Mouse (Mus musculus) limb, embryonic 12.5 days (tissue): ENCODE measurements around the gene Hoxa11. TPM values are rescaled to one million over a fixed set of nuclear protein-coding genes. Genes with fewer than 3 reads are reported as not detected.

Source experiments
- ATAC-seq: fragments of 200-750 bp; cut with Nextera tagmentation; 2 replicates; pipeline ENCODE4 v1.8.0; 2017; ENCODE audit warnings: low read depth, moderate TSS enrichment; ENCODE audit not compliant: insufficient number of reproducible peaks, insufficient read depth, low FRiP score, low TSS enrichment
- H3K27ac ChIP-seq: fragments of 300-500 bp; sonication (generic); 2 replicates; pipeline ENCODE4 v1.5.1; 2016; ENCODE audit warnings: mild to moderate bottlenecking, moderate library complexity
- H3K27me3 ChIP-seq: fragments of 300-500 bp; sonication (generic); 2 replicates; pipeline ENCODE4 v1.6.1; 2016; ENCODE audit warnings: mild to moderate bottlenecking, moderate library complexity
- H3K36me3 ChIP-seq: fragments of 300-500 bp; sonication (generic); 2 replicates; pipeline ENCODE4 v1.6.1; 2016; ENCODE audit warnings: mild to moderate bottlenecking, moderate library complexity
- H3K4me1 ChIP-seq: fragments of 300-500 bp; sonication (generic); replicated peaks from 2 replicates; pipeline ENCODE4 v1.6.1; 2016
- H3K4me2 ChIP-seq: fragments of 300-500 bp; sonication (generic); 2 replicates; pipeline ENCODE4 v1.6.1; 2016; ENCODE audit warnings: mild to moderate bottlenecking, moderate library complexity
- H3K4me3 ChIP-seq: fragments of 300-500 bp; sonication (generic); replicated peaks from 2 replicates; pipeline ENCODE4 v1.5.1; 2016; ENCODE audit warnings: mild to moderate bottlenecking
- H3K9ac ChIP-seq: fragments of 300-500 bp; sonication (generic); replicated peaks from 2 replicates; pipeline ENCODE4 v1.6.1; 2016; ENCODE audit warnings: mild to moderate bottlenecking, moderate library complexity
- H3K9me3 ChIP-seq: fragments of 300-500 bp; sonication (generic); 2 replicates; pipeline ENCODE4 v1.6.1; 2016; ENCODE audit warnings: mild to moderate bottlenecking, moderate library complexity
- WGBS: fragments of 180-500 bp; shearing (Covaris S2); methylation state at CpG from one replicate; pipeline ENCODE4 v1.1.7; 2016; 5-methylcytosine and 5-hydroxymethylcytosine counted together
- polyA plus RNA-seq: library from polyadenylated mRNA; unstranded; fragments of >200 nt; fragmentation: Nextera tagmentation; extraction: Ambion mirVana; gene quantifications from 2 replicates; pipeline ENCODE4 v1.2.1, GENCODE M21; 2016

Hoxa11 gene
- polyA plus RNA-seq, 1 experiment from 2014 or later: 96.8 TPM

GRCm38 (mm10) chr6:52230516-52231165 lies 15.0 kb downstream of the Hoxa11 start, which contains the start of gene Hoxa9:
Gene Hoxa9 (minus strand): TSS chr6:52231089.
- Histone ChIP-seq H3K27me3 (no peaks in the 10 kb centered on the region; the same call in 1 of the 2 replicates), H3K36me3 (peaks cover 51% of the 10 kb centered on the region), H3K4me3 (peak within 1 kb of the TSS; percentile 99), H3K4me1 (peaks cover 14% of the 10 kb centered on the region), H3K4me2 (peak within 1 kb of the TSS; percentile 96), H3K27ac (peak within 1 kb of the TSS; percentile 100), H3K9ac (peak within 1 kb of the TSS; percentile 100), H3K9me3 (no peaks in the 10 kb centered on the region)
- under 1% methylated on average over 23 of the region's 36 CpGs for WGBS
- peak; percentile 46 for ATAC-seq

GRCm38 (mm10) chr6:52229558-52230416 lies 15.8 kb downstream of the Hoxa11 start:
- no peaks in the 10 kb centered on the region for H3K9me3 ChIP-seq
- under 1% methylated on average over 44 of the region's 44 CpGs for WGBS
- peak overlapping the region; percentile 100 for H3K9ac ChIP-seq
- H3K4me1 ChIP-seq: peaks cover 7% of the 10 kb centered on the region; the same call in 1 of the 2 replicates
- peaks cover 53% of the 10 kb centered on the region for H3K36me3 ChIP-seq
- H3K27ac ChIP-seq: peak overlapping the region; percentile 100
- ATAC-seq: no peak
- H3K4me3 ChIP-seq: peak overlapping the region; percentile 78
- H3K4me2 ChIP-seq: peak overlapping the region; percentile 96
- no peaks in the 10 kb centered on the region for H3K27me3 ChIP-seq

DNA sequence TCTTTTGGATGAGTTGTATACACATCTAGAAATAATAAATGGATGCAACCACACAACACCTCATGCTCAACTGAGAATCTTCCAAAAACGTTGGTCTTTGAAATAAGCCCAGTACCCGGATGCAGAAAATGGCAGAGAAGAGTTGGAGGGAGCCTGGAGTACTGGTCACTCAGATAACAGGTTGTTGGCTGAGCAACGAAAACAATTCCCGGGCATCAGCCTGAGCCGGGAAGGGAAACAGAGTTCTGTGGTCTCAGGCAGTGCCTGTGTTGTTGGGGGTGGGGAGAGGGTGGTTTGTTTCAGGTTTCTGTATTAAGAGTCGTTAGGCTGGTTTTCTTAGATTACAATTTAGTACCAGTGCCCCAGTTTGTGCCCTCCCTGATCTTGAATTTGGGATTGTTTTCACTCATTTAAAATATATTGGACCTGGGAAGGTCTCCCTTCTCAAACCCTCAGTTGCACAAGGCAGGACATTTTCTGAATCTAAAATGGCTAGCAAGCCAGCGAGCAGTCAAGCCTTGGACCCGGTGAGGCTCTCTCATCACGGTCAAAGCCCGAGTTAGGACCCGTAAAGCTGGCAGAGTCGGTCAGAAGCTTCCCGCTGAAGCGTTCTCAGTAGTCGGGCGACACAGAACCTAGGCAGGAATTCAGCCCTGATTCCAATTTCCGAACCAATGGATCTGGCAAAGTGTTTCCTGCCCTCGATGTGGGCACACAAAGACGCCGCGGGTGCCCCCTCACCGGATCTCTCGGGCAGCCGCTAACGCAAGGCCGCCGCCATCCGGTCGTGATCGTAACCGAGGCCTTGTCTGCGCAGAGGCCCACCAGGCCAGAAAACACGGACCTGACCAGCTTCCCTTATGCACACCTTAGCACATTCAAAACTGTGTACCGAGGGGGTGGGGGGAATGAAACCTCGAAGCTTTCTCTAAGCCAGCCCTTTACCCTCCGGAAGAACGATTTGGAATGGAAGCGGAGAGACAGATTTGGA lies 16.8 kb downstream of the Hoxa11 start:
- Histone ChIP-seq H3K4me3 (peak overlapping the region; percentile 78), H3K4me2 (peak overlapping the region; percentile 96), H3K27me3 (no peaks in the 10 kb centered on the region), H3K36me3 (peaks cover 53% of the 10 kb centered on the region), H3K9me3 (no peaks in the 10 kb centered on the region), H3K4me1 (peaks cover 7% of the 10 kb centered on the region; the same call in 1 of the 2 replicates), H3K27ac (peak overlapping the region; percentile 100), H3K9ac (peak overlapping the region; percentile 100)
- no peak for ATAC-seq
- WGBS: under 1% methylated on average over 38 of the region's 38 CpGs

- H3K9ac ChIP-seq: peak overlapping the region; percentile 100
- ATAC-seq: no peak
- H3K36me3 ChIP-seq: peaks cover 44% of the 10 kb centered on the region
- 2% methylated on average over 11 of the region's 11 CpGs for WGBS
- peak overlapping the region; percentile 99 for H3K27ac ChIP-seq
- H3K4me1 ChIP-seq: peaks cover 7% of the 10 kb centered on the region; the same call in 1 of the 2 replicates
- peak overlapping the region; percentile 96 for H3K4me2 ChIP-seq
- H3K27me3 ChIP-seq: no peaks in the 10 kb centered on the region
- peak overlapping the region; percentile 89 for H3K4me3 ChIP-seq
- no peaks in the 10 kb centered on the region for H3K9me3 ChIP-seq
Observed at GRCm38 (mm10) chr6:52227470-52228222, 18.0 kb downstream of the Hoxa11 start.

GRCm38 (mm10) chr6:52226569-52227257 lies 18.9 kb downstream of the Hoxa11 start:
- Histone ChIP-seq H3K4me3 (peak overlapping the region; percentile 89), H3K4me1 (peaks cover 7% of the 10 kb centered on the region), H3K27ac (peak overlapping the region; percentile 99), H3K9ac (peak overlapping the region; percentile 100), H3K9me3 (no peaks in the 10 kb centered on the region), H3K4me2 (peak overlapping the region; percentile 96), H3K27me3 (no peaks in the 10 kb centered on the region), H3K36me3 (peaks cover 34% of the 10 kb centered on the region)
- under 1% methylated on average over 26 of the region's 26 CpGs for WGBS
- ATAC-seq: peak; percentile 27

- ATAC-seq: peak; percentile 64
- H3K9ac ChIP-seq: peak overlapping the region; percentile 100
Observed at GRCm38 (mm10) chr6:52225612-52226568, 19.7 kb downstream of the Hoxa11 start.

GRCm38 (mm10) chr6:52224895-52225611 lies 20.6 kb downstream of the Hoxa11 start:
- WGBS: under 1% methylated on average over 36 of the region's 36 CpGs
- H3K9ac ChIP-seq: peak overlapping the region; percentile 100
- peak overlapping the region; percentile 89 for H3K4me3 ChIP-seq
- peak overlapping the region; percentile 96 for H3K4me2 ChIP-seq
- no peaks in the 10 kb centered on the region for H3K27me3 ChIP-seq
- peaks cover 27% of the 10 kb centered on the region for H3K36me3 ChIP-seq
- H3K4me1 ChIP-seq: peaks cover 21% of the 10 kb centered on the region
- ATAC-seq: no peak
- H3K27ac ChIP-seq: peak overlapping the region; percentile 99
- H3K9me3 ChIP-seq: no peaks in the 10 kb centered on the region

More at GRCm38 (mm10) chr6:52225612-52226568, 19.7 kb downstream of the Hoxa11 start:
- Histone ChIP-seq H3K27ac (peak overlapping the region; percentile 99), H3K9me3 (no peaks in the 10 kb centered on the region), H3K4me1 (peaks cover 13% of the 10 kb centered on the region), H3K4me3 (peak overlapping the region; percentile 89), H3K4me2 (peak overlapping the region; percentile 96), H3K36me3 (peaks cover 32% of the 10 kb centered on the region), H3K27me3 (no peaks in the 10 kb centered on the region)
- under 1% methylated on average over 66 of the region's 69 CpGs for WGBS

DNA sequence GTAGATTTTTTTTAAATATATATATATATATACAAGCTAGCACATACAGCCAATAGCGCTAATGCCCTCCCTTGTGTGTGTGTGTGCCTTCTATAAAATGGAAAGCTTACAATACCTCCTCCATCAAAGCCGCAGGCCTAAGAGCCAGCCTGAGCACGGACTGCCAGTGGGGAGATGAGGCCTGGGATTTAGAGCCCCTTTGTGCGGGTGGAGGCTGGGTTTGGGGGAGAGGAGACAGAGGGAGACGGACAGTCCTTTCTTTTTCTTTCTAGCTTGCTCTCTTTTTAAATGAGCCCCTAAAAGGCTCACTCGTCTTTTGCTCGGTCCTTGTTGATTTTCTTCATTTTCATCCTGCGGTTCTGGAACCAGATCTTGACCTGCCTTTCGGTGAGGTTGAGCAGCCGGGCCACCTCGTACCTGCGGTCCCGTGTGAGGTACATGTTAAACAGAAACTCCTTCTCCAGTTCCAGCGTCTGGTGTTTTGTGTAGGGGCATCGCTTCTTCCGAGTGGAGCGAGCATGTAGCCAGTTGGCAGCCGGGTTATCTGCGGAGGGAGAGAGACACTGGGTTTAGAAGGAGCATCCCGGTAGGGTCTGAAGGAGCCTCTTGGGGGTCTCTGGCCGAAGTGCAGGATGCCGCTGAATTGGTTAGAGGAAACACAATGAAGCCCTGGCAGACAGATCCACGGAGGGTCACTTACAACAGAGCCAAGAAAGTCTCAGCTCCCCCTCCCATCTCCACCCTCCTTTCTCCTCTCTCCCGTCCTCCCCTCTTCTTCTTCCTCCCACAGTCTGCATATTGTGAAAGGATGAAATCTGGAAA lies 21.5 kb downstream of the Hoxa11 start:
- H3K4me3 ChIP-seq: peak overlapping the region; percentile 89
- under 1% methylated on average over 24 of the region's 24 CpGs for WGBS
- H3K27ac ChIP-seq: peak overlapping the region; percentile 99
- no peak for ATAC-seq
- peak overlapping the region; percentile 96 for H3K4me2 ChIP-seq
- H3K27me3 ChIP-seq: no peaks in the 10 kb centered on the region
- no peaks in the 10 kb centered on the region for H3K9me3 ChIP-seq
- peaks cover 29% of the 10 kb centered on the region for H3K4me1 ChIP-seq
- peak overlapping the region; percentile 100 for H3K9ac ChIP-seq
- H3K36me3 ChIP-seq: peaks cover 20% of the 10 kb centered on the region
